Mouse (Mus musculus): Measurements from ENCODE around the gene Kndc1. TPM values are rescaled to one million over a fixed set of nuclear protein-coding genes. Genes with fewer than 3 reads are reported as not detected.
A peak's percentile ranks its signal among the peaks of the same experiment; 100 is the strongest.

The Kndc1 gene
- polyA plus RNA-seq, 1 experiment from 2014 or later: 3.1 TPM

DNA sequence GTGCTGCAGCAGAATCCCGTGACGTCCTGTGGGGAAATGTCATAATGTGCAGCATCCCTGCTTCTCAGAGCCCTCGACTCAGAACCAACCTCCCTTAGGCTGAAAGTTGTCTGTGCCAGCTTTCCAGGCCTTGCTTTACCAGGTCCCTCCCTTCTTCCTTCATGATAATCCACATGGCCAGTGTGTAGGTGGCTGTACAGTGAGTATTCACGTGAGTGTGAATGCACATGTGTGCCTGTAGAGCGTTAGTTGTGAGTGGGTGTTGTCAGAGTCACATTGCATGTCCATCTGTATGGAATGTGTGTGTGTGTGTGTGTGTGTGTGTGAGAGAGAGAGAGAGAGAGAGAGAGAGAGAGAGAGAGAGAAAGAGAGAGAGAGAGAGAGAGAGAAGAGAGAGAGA, 16.4 kb upstream of the Kndc1 start:
- Histone ChIP-seq H3K27ac (no peak overlapping the region), H3K4me1 (no peaks in the 10 kb centered on the region), H3K4me3 (no peak overlapping the region), H3K9me3 (no peaks in the 10 kb centered on the region), H3K9ac (no peak overlapping the region), H3K36me3 (peaks cover 5% of the 10 kb centered on the region; the same call in 1 of the 2 replicates), H3K4me2 (replicated peaks) (no peak overlapping the region), H3K27me3 (replicated peaks) (no peaks in the 10 kb centered on the region)
- no peak for ATAC-seq (ENCODE audit: low FRiP score, low read depth)
- 76% methylated on average over 5 of the region's 5 CpGs for WGBS

DNA sequence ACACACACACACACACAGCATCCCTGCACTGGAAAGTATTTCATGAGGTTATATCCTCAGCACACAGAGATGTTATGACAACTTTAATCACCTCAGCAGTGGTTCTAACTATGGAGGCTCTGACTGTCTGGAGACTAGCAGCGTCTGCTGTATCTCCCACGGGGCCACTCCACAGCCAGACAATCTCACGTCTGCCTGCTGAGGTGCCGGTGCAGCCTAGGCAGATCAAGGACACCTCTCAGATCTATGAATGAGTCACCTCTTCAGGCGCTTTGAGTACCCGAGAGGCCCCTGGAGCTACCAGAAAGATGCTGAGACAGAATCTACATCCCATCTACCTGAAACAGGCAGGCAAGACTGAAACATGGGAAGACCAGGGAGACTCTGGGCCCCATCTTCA, 15.9 kb upstream of the Kndc1 start:
- 66% methylated on average over 6 of the region's 6 CpGs for WGBS
- Histone ChIP-seq H3K9ac (no peak overlapping the region), H3K9me3 (no peaks in the 10 kb centered on the region), H3K36me3 (peaks cover 5% of the 10 kb centered on the region; the same call in 1 of the 2 replicates), H3K4me2 (replicated peaks) (no peak overlapping the region), H3K4me3 (no peak overlapping the region), H3K27me3 (replicated peaks) (no peaks in the 10 kb centered on the region), H3K4me1 (no peaks in the 10 kb centered on the region), H3K27ac (no peak overlapping the region)
- ATAC-seq (ENCODE audit: low FRiP score, low read depth): no peak

DNA sequence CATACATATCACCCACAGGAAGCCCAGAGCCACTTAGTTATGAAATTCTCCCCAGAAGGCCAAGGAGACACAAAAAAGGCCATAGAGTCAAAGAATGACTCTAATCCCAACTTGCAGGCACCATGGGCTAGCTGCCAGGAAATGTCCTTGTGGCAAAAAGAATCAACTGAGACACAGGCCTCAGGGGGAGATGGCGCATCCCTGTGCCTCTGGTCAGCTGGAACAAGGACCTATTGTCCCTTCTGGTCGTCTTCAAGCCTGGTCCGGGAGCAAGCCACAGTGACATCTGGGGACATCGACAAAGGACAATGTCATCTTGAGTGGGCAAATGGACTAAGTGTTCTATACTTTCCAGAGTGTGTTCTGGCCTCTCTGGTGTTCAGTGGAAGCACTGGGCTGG, 11.0 kb upstream of the Kndc1 start:
- Histone ChIP-seq H3K36me3 (no peaks in the 10 kb centered on the region), H3K9ac (no peak overlapping the region), H3K4me1 (no peaks in the 10 kb centered on the region), H3K27ac (no peak overlapping the region), H3K4me2 (replicated peaks) (no peak overlapping the region), H3K27me3 (replicated peaks) (no peaks in the 10 kb centered on the region), H3K9me3 (no peaks in the 10 kb centered on the region), H3K4me3 (no peak overlapping the region)
- no peak for ATAC-seq (ENCODE audit: low FRiP score, low read depth)
- 80% methylated on average over 4 of the region's 4 CpGs for WGBS

DNA sequence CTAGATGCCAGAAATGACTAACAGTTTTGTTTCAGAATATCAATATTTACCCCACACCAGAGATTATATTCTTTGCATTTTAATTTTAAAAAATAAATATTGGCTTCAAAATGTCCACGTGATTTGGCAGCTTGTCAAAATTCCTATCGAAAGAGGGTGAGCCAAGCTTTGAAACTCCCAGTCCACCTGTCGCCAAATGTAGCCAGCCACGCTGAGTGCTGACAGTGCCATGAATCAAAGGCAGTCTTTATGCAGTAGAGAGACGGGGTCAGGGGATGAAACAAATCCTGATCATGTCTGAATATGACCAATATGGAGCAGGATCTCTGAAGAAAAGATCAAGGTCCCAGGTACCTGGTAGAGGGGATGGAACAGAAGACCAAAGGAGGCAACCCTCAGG, 2.7 kb upstream of the Kndc1 start:
- 82% methylated on average over 5 of the region's 5 CpGs for WGBS
- Histone ChIP-seq H3K36me3 (no peaks in the 10 kb centered on the region), H3K4me2 (replicated peaks) (no peak overlapping the region), H3K9ac (no peak overlapping the region), H3K4me1 (peaks cover 10% of the 10 kb centered on the region), H3K27ac (no peak overlapping the region), H3K27me3 (replicated peaks) (peaks cover 40% of the 10 kb centered on the region), H3K4me3 (no peak overlapping the region), H3K9me3 (no peaks in the 10 kb centered on the region)
- no peak for ATAC-seq (ENCODE audit: low FRiP score, low read depth)

DNA sequence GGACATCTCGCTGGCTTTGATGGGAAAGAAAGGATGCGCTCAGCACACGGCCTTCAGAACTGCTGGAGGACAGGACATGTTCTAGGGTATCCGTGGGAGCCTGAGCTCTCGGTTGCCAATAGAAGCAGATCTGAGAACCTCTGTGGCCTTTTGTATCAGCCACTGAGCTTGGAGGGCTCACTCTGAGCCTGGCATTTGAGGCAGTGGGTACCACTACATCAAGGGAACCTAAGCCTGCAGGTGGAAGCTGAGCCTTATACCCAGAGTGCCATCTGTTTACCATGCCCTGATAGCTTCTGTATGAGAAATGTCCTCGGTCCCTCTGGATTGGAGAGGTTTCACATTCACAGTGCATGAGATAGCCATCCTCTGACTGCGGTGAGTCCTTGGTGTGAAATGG, 1.8 kb downstream of the Kndc1 start:
- 80% methylated on average over 7 of the region's 7 CpGs for WGBS
- no peaks in the 10 kb centered on the region for H3K9me3 ChIP-seq
- H3K27ac ChIP-seq: no peak overlapping the region
- no peak overlapping the region for H3K4me3 ChIP-seq
- peaks cover 10% of the 10 kb centered on the region for H3K4me1 ChIP-seq
- H3K36me3 ChIP-seq: no peaks in the 10 kb centered on the region
- H3K27me3 ChIP-seq (replicated peaks): peaks cover 40% of the 10 kb centered on the region
- H3K9ac ChIP-seq: no peak overlapping the region
- peak overlapping the region; percentile 83; the same call in 1 of the 2 replicates for H3K4me2 ChIP-seq (replicated peaks)
- no peak for ATAC-seq (ENCODE audit: low FRiP score, low read depth)

DNA sequence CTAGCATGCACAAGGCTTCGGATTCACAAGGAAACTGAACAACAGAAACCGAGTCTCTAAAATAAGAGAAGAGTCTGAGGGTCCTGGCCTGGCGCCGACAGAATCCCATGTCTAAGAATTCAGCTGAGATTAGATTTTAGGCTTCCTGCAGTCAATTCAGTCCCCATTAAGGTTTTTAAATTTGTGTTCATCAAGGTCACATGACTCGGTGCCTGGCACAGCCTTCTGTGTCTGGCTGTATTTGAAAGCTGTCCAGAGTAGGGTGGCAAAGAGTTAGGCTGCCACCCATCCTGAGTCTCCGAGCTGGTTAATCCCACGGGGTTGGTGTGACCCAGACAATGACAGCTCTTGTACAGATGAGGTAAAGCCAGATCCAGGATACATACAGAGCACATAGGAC, 2.3 kb downstream of the Kndc1 start:
- no peak overlapping the region for H3K9ac ChIP-seq
- peaks cover 10% of the 10 kb centered on the region for H3K4me1 ChIP-seq
- H3K36me3 ChIP-seq: no peaks in the 10 kb centered on the region
- H3K4me3 ChIP-seq: no peak overlapping the region
- H3K27me3 ChIP-seq (replicated peaks): peaks cover 40% of the 10 kb centered on the region
- no peak for ATAC-seq (ENCODE audit: low FRiP score, low read depth)
- H3K9me3 ChIP-seq: no peaks in the 10 kb centered on the region
- no peak overlapping the region for H3K4me2 ChIP-seq (replicated peaks)
- WGBS: 85% methylated on average over 7 of the region's 7 CpGs
- no peak overlapping the region for H3K27ac ChIP-seq

DNA sequence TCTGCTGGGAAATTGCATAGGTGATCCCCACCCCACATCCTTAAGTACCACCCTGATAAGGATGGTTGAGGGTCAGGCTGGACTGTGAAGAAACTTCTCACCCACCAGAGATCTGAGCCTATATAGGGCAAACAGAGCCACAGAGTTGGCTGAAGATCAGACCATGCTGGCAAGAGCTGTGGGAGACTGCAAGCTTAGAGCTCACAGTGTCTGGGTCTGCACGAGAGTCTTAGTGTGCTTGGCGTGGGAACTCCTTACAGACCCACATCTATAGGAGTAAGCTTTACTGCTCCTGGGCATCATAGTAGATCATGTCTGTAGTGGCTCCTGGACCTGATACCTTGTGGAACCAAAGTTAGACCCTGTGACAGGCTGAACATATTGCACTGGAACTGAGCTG, 4.1 kb downstream of the Kndc1 start:
- no peak overlapping the region for H3K4me3 ChIP-seq
- H3K9ac ChIP-seq: no peak overlapping the region
- no peaks in the 10 kb centered on the region for H3K36me3 ChIP-seq
- H3K4me1 ChIP-seq: peaks cover 10% of the 10 kb centered on the region
- peaks cover 29% of the 10 kb centered on the region for H3K27me3 ChIP-seq (replicated peaks)
- ATAC-seq (ENCODE audit: low FRiP score, low read depth): no peak
- H3K9me3 ChIP-seq: no peaks in the 10 kb centered on the region
- no peak overlapping the region for H3K4me2 ChIP-seq (replicated peaks)
- WGBS: 91% methylated on average over 2 of the region's 2 CpGs
- no peak overlapping the region for H3K27ac ChIP-seq

DNA sequence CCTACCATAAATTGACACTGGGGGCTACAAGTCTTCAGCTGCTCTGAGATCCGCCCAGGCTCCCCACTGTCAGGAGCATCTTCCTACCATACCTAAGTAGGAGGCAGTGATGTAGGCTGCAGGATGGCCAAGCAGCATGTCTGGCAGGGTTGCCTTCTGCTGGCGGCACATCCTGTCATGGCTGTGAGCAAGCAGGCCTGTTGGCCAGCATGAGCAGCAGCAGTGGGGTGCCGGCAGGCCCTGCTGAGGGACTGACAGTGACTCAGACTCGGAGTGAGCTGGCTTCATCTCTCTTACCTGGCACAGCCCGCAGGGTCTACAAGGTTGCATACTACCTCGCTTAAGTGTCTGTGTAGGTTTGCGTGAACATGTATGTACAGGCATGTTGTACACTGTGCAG, 5.0 kb downstream of the Kndc1 start:
- Histone ChIP-seq H3K4me1 (peaks cover 8% of the 10 kb centered on the region), H3K9me3 (no peaks in the 10 kb centered on the region), H3K4me2 (replicated peaks) (no peak overlapping the region), H3K9ac (no peak overlapping the region), H3K4me3 (no peak overlapping the region), H3K27me3 (replicated peaks) (peaks cover 20% of the 10 kb centered on the region), H3K36me3 (no peaks in the 10 kb centered on the region), H3K27ac (no peak overlapping the region)
- WGBS: 87% methylated on average over 7 of the region's 7 CpGs
- no peak for ATAC-seq (ENCODE audit: low FRiP score, low read depth)

DNA sequence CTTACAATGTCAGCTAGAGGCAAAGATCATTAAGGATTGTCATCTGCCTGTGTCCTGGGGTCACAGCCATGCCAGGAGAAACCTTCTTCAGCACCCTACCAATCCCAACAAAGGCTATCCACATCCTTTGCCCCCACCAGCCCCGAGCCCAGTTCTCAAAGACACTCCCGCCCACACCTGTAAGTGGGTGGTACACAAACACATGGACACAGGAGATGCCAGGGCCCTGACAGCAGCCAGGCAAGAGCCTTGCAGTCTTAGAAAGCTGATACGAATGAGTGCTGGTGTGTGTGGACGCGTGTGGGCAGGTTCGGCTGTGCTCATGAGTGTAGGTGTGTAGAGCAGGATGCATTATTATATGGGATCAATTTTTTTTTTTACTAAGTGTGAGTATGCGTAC, 6.0 kb downstream of the Kndc1 start:
- Histone ChIP-seq H3K9ac (no peak overlapping the region), H3K4me3 (no peak overlapping the region), H3K36me3 (no peaks in the 10 kb centered on the region), H3K27ac (no peak overlapping the region), H3K4me1 (no peaks in the 10 kb centered on the region), H3K27me3 (replicated peaks) (peaks cover 11% of the 10 kb centered on the region), H3K4me2 (replicated peaks) (no peak overlapping the region), H3K9me3 (no peaks in the 10 kb centered on the region)
- no peak for ATAC-seq (ENCODE audit: low FRiP score, low read depth)
- 94% methylated on average over 7 of the region's 7 CpGs for WGBS

DNA sequence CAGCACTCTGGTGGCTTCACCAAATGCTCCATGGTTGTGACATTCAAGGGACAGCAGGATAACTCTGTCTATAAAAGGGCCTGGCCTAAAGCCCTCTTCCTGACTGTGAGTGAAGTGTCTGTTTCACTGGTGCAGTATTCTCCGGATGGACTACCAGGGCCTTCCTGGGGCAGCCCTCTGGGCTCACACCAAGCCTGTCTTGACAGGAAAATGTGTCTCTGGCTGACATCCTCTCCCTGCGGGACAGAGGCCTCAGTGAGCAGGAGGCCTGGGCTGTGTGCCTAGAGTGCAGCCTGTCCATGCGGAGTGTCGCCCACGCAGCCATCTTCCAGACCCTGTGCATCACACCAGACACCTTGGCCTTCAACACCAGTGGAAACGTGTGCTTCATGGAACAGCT, 6.4 kb downstream of the Kndc1 start:
- Histone ChIP-seq H3K4me1 (peaks cover 4% of the 10 kb centered on the region; the same call in 1 of the 2 replicates), H3K27ac (no peak overlapping the region), H3K4me2 (replicated peaks) (no peak overlapping the region), H3K9me3 (no peaks in the 10 kb centered on the region), H3K4me3 (no peak overlapping the region), H3K27me3 (replicated peaks) (peaks cover 6% of the 10 kb centered on the region; the same call in 1 of the 2 replicates), H3K9ac (no peak overlapping the region), H3K36me3 (no peaks in the 10 kb centered on the region)
- no peak for ATAC-seq (ENCODE audit: low FRiP score, low read depth)
- WGBS: 85% methylated on average over 6 of the region's 6 CpGs

DNA sequence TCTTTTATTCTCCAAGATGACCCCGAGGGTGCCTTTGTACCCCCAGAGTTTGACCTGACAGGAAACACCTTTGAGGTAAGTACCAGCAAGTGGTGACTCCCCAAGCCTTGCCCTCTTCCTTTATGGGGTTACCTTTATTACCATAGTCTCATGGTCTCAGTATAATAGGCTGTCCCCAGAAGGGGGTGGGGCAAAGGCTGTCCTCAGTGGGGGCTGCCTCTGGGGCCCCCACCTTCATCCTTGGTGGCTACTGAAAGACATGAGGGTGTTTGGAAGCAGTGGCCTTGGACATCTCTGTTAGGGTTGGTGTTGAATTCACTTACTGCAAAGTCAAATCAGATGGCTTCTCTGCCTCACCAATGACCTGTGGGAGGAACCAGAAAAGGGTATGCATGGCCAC, 7.5 kb downstream of the Kndc1 start:
- Histone ChIP-seq H3K4me3 (no peak overlapping the region), H3K4me2 (replicated peaks) (no peak overlapping the region), H3K27ac (no peak overlapping the region), H3K27me3 (replicated peaks) (no peaks in the 10 kb centered on the region), H3K9me3 (no peaks in the 10 kb centered on the region), H3K4me1 (peaks cover 5% of the 10 kb centered on the region; the same call in 1 of the 2 replicates), H3K36me3 (no peaks in the 10 kb centered on the region), H3K9ac (no peak overlapping the region)
- no peak for ATAC-seq (ENCODE audit: low FRiP score, low read depth)
- 33% methylated on average over 1 of the region's 1 CpGs for WGBS

DNA sequence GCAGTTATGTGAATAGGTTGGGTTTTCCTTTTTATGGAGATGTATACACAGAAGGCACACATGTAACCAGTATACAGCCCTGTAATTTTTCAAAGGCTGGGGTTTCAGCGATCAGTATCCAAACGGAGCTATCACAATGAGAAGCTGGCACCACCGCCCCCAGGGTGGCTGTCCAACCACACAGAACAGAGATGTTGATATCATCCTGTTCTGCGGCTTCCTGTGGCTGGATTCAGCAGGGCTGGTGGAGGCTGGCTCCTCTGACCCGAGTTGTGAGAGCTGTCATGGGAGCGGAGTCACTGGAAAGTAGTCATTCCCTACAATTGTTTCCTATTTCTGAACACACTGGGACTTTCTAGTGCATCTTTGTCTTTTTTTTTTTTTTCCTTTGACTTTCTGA, 10.8 kb downstream of the Kndc1 start:
- Histone ChIP-seq H3K36me3 (no peaks in the 10 kb centered on the region), H3K4me3 (no peak overlapping the region), H3K9ac (no peak overlapping the region), H3K27me3 (replicated peaks) (no peaks in the 10 kb centered on the region), H3K4me1 (peaks cover 17% of the 10 kb centered on the region), H3K4me2 (replicated peaks) (peak overlapping the region; percentile 40), H3K9me3 (no peaks in the 10 kb centered on the region), H3K27ac (no peak overlapping the region)
- no peak for ATAC-seq (ENCODE audit: low FRiP score, low read depth)
- 20% methylated on average over 6 of the region's 6 CpGs for WGBS

DNA sequence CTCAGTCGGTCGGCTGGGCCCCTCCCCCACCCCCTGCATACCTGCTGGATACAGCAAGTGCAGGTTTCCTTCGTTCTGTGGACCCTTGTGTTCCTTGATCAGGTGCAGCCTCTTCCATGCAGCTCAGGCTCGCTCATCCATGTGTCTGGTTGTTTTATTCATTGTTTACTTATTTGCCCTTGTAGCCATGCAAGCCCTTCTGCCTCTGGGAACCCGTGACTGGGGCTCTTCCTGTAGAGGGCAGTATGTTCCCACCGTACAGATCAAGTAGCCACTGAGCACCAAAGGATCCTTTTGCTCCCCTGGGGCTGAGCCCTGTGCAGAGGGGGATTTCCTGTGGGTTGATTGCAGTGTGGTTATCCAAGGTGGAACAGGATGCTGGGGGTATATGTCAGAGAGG, 11.2 kb downstream of the Kndc1 start:
- Histone ChIP-seq H3K36me3 (no peaks in the 10 kb centered on the region), H3K4me2 (replicated peaks) (peak overlapping the region; percentile 40), H3K9me3 (no peaks in the 10 kb centered on the region), H3K9ac (no peak overlapping the region), H3K4me1 (peaks cover 17% of the 10 kb centered on the region), H3K4me3 (no peak overlapping the region), H3K27me3 (replicated peaks) (no peaks in the 10 kb centered on the region), H3K27ac (no peak overlapping the region)
- ATAC-seq (ENCODE audit: low FRiP score, low read depth): peak; percentile 38; the same call in 1 of the 2 replicates
- WGBS: 6% methylated on average over 6 of the region's 6 CpGs

All from neural tube, embryonic 12.5 days (tissue).